Mouse (Mus musculus) neutrophil, adult 59 days (primary cell): ENCODE measurements around the gene Taldo1. TPM values are rescaled to one million over a fixed set of nuclear protein-coding genes. Genes with fewer than 3 reads are reported as not detected.

Experiments
- total RNA-seq, 2 experiments: library from RNA; stranded (reverse); gene quantifications; 1 replicate in 1 of 2; 2 replicates in 1 of 2; pipeline ENCODE4 v1.2.4; 2023

Gene Taldo1
- 100 to 1,000 TPM; 737 to 741 TPM for total RNA-seq

DNA sequence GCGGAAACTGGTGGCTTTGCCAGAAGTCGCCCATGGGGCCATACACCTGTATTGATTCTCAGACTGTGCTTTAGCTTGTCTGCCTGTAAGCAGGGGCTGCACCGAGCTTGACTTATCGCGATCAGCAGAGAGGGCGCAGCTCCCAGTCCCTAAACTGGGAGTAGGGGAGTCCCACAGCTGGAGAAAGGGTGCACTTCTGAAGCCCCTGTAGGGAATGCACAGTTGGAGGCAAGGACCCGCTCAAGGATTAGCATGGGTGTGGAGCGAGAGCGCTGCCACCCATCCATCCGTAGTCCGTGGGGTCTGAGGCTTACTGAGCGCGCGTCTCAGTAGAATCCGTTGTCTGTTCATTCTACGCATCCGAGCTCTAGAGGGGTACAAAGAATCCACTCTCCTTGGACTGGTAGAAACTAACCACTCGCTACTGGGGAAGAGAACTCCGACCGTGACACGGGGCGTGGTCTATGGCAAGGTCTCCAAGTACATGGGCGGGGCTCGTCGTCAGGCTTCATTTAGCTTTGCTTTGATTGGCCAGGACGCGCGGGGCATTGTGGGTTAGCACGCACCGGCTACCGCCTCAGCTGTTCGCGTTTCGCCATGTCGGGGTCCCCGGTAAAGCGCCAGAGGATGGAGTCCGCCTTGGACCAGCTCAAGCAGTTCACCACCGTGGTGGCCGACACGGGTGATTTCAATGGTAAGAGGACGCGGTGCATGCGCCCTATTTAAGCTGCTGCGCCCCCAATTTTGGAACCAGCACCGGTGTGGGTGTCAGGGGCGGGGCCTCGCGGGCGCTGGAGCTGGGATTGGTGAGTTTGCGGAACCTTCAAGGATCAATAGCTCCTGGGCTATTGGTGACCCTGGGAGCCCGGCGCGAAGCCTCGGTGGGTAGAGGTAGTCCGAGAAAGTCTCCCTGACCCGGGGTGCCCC lies at the start of gene Taldo1:
Gene Taldo1, plus strand, starts transcription at position 575 of the 927 bp plus-strand sequence.

DNA sequence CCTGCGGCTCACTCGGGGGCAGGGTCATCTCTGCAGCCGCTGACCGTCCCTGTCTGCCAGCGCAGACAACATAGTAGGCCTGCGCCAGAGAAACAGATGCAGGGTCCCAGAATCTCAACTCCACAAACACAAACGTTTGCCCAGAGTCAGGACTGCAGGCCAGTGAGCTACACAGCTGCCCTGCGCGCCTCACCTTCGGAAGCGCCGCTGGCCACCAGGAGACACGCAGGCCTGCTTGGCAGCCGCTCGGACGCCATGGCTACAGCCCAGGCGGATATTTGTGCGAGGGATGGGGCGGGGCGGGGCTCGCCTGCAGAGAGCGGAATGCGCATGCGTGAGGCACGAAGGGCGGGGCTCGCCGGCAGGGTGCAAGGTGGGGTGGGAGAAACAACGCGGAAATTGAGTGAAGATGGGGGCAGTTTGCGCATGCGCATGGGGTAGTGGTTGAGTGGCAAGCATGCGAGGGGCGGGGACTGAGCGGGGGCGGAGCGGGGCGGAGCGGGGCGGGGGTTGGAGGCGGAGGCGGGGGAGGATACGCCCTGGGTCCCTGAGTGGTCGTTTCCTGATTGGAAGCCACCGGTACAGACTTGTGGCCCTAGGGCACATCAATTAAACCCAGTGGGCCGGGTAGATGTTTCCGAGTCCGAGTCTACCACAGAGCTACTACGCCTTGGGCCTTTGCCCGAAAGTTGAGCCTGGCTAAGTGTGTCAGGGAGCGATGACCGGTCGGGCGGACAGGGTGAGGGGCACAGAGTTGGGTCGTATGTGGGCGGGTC lies 22.0 kb downstream of the Taldo1 start, which contains the start of gene Gatd1:
Gene Gatd1, minus strand, starts transcription at position 328 of the 776 bp plus-strand sequence.

DNA sequence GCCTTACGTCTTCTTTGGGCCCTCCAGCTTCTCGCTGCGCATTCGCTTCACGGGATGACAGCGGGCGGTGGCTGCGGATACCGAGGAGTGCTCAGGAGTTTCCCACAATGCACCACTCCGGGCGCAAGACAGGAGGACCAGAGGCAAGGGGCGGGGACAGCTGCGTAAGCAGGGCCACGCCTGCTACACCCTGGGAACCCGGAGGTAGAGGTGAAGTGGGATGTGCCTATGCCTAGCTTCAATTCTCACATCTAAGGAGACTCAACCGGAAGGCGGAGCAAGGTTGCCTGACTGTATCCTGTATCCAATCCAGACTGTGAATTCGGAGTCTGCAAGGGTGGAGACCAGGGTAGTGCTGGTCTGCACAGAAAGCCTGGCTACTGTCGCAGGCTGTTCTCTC lies 37.3 kb downstream of the Taldo1 start, which contains the start of gene Cend1:
Gene Cend1, minus strand, starts transcription at position 182 of the 400 bp plus-strand sequence.

DNA sequence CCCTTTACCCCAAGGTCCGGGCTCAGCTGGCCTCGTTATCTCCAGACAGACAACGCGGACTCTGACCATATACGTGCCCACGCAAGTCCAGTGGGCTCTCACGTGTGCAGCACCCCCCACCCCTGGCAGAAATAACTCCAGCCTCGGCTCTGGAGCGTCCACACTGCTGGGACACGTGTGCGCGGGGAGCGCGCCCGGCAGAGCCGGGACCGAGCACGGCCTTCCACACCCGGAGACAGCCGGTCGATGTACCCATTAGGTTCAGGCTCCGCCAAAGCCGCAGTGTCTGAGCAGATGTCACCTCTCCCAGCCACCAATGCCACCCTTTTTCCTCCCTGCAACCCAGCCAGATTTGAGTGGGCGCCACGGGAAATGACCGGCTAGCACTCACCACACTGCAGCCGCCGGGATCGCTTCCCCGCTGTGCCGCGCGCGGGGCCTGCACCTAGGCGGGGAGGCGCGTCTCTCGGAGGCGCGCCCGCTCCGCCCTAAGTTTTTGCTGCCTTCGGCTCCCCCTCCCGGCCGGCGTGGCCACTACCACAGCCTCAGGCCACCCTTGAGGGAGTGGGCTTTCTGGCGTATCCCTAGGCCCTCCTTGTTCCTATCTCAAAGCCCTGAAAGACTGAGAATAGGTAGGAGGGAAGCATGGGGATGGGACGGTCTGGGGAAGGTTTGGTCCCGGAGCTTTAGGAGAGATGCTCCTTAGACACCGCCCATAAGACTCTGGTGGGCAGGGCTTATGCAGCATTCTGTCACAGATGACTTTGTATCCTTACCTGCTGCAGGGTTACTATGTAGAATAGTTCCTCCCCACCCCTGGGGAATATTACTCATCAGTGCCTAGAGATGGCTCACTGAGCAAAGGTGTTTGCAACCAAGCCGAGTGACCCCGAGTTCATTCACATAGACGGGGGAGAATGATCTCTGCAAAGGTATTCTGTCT lies 45.5 kb downstream of the Taldo1 start, which contains the start of gene Slc25a22:
Gene Slc25a22, minus strand, starts transcription at position 715 of the 943 bp plus-strand sequence.

DNA sequence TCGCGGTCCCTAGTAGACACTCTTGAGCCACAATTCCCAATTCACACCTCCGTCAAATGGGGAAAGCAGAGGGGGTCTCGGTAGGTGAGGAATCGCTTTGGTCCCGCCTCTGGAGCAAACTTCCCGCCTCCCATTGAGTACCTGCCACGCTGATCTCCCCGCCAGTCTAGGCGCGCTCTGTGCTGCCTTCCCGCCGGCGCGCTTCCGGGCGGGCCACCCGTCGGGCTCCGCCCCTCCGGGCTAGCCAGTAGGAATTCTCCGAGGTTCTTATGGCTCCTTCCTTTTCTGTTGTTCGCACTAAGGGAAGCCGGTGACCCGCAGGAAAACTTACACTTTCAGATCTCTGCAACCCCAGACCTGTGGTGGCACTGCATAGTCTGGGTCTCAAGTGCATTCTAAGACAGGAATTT lies 51.8 kb downstream of the Taldo1 start, which contains the start of gene Pidd1:
Gene Pidd1, minus strand, starts transcription at position 198 of the 410 bp plus-strand sequence.

DNA sequence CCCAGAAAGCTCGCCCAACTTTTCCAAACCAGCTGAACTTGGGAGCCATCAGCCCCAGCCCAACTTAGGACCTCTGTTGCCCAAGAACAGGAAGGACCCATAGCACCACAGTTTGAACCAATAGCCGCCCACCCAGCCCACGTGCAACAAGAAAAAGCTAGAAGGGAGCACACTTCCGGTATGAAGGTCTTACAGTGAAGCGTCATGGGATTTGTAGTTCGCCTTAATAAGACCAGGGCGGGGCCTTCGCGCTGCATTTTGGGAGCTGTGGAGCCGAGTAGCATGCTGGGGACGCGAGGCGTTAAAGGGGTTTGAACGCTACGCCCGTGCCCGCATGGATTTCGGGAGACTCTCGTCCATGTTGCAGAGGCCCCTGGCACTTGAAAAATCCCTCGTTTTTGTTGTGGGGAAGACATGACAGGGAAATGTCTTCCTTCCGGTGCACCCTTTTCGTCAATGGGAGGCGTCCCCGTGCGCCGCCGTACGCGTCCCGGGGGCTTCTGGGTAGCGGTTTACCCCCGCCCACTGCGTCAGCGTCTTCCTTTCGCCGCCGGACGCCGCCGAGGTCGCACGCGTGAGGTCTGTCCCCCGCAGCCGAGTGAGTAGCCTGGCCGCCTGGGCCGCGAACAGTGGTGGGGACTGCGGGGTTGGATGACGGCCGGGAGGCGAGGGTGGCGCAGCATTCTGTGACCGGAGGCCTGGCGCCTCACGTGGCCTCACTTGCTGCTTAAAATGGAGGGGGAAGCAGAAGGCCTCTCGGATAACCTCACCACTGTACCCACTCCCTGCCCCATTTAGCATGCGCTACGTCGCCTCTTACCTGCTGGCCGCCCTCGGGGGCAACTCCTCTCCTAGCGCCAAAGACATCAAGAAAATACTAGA lies 55.4 kb downstream of the Taldo1 start, which contains the start of gene Rplp2:
Gene Rplp2, plus strand, starts transcription at position 261 of the 882 bp plus-strand sequence.

Other genes starting within 250 kb of the Taldo1 start
- 100 to 1,000 TPM in 1 of 2 experiments, 10 to 100 TPM in 1; 85.6 to 106 TPM for gene Rnh1, start 219.3 kb upstream of the Taldo1 start, total RNA-seq
- 10 to 100 TPM; 30.0 to 30.9 TPM for gene Hras, start 198.2 kb upstream of the Taldo1 start, total RNA-seq
- 1 to 10 TPM; 3.8 to 5.6 TPM for gene Lrrc56, start 198.0 kb upstream of the Taldo1 start, total RNA-seq
- under 1 TPM; 0.18 to 0.22 TPM for gene Lmntd2, start 178.1 kb upstream of the Taldo1 start, total RNA-seq
- 1 to 10 TPM; 4.0 to 5.0 TPM for gene Rassf7, start 176.3 kb upstream of the Taldo1 start, total RNA-seq
- 10 to 100 TPM; 77.4 to 85.4 TPM for gene Phrf1, start 163.4 kb upstream of the Taldo1 start, total RNA-seq
- 10 to 100 TPM; 27.7 to 35.2 TPM for gene Irf7, start 125.7 kb upstream of the Taldo1 start, total RNA-seq
- gene Cdhr5, start 115.4 kb upstream of the Taldo1 start, total RNA-seq, result not detected
- not detected for gene Sct, start 113.1 kb upstream of the Taldo1 start, total RNA-seq
- gene Drd4, start 100.2 kb upstream of the Taldo1 start, total RNA-seq, result not detected
- gene Deaf1, start 64.5 kb upstream of the Taldo1 start, total RNA-seq, result 10 to 100 TPM; 29.1 to 29.5 TPM
- gene Tmem80, start 64.5 kb upstream of the Taldo1 start, total RNA-seq, result 10 to 100 TPM in 1 of 2 experiments, 1 to 10 TPM in 1; 9.5 to 10.8 TPM
- under 1 TPM in 1 of 2 experiments, not detected in 1; 0.78 TPM for gene Eps8l2, start 53.3 kb upstream of the Taldo1 start, total RNA-seq
- gene Gatd1, start 21.9 kb downstream of the Taldo1 start, total RNA-seq, result 10 to 100 TPM; 19.7 to 19.9 TPM
- gene Cend1, start 37.3 kb downstream of the Taldo1 start, total RNA-seq, result not detected
- 10 to 100 TPM; 14.0 to 16.2 TPM for gene Slc25a22, start 45.7 kb downstream of the Taldo1 start, total RNA-seq
- gene Pidd1, start 51.8 kb downstream of the Taldo1 start, total RNA-seq, result 10 to 100 TPM in 1 of 2 experiments, 1 to 10 TPM in 1; 8.2 to 10.7 TPM
- 100 to 1,000 TPM; 666 to 909 TPM for gene Rplp2, start 55.2 kb downstream of the Taldo1 start, total RNA-seq
- gene Pnpla2, start 63.0 kb downstream of the Taldo1 start, total RNA-seq, result 100 to 1,000 TPM in 1 of 2 experiments, 10 to 100 TPM in 1; 90.8 to 112 TPM
- 1 to 10 TPM; 4.0 to 9.5 TPM for gene Cracr2b, start 68.9 kb downstream of the Taldo1 start, total RNA-seq
- gene Cd151, start 75.2 kb downstream of the Taldo1 start, total RNA-seq, result 10 to 100 TPM; 12.0 to 15.6 TPM
- gene Polr2l, start 82.9 kb downstream of the Taldo1 start, total RNA-seq, result 10 to 100 TPM in 1 of 2 experiments, 1 to 10 TPM in 1; 8.9 to 11.4 TPM
- gene Tspan4, start 83.0 kb downstream of the Taldo1 start, total RNA-seq, result 1 to 10 TPM; 2.2 to 3.7 TPM
- 10 to 100 TPM; 14.7 to 26.4 TPM for gene Chid1, start 147.7 kb downstream of the Taldo1 start, total RNA-seq
- gene Ap2a2, start 170.0 kb downstream of the Taldo1 start, total RNA-seq, result 10 to 100 TPM; 89.6 to 89.9 TPM